In genomic region chr10:91071768-91072167, GRCm38 (mm10) we compare ENCODE assay signal across 15 mouse cellular contexts. TPM values are rescaled to one million over a fixed set of nuclear protein-coding genes. Genes with fewer than 3 reads are reported as not detected.
A peak's percentile ranks its signal among the peaks of the same experiment; 100 is the strongest.
DNase-seq lines count a peak whose midpoint lies in the region; ATAC-seq and TF ChIP-seq lines count a peak whose summit lies in the region.
"Had no signal": no experiment of that assay in that cellular context is flagged by ENCODE, and none has a peak within 500 bp of the region (broad histone marks: within the 10 kb centered on the region; RNA-seq: fewer than 3 reads in every experiment).

No protein-coding gene starts in this region.

- WGBS in kidney, postnatal 0 days: 50% methylated on average over 1 of the region's 1 CpGs

- no peaks in the 10 kb centered on the region for H3K4me1 ChIP-seq in kidney, postnatal 0 days (replicated peaks; ENCODE audit: insufficient read depth, low read length)
- H3K4me1 ChIP-seq: forebrain, embryonic 12.5 days; hindbrain, embryonic 12.5 days; neural tube, embryonic 12.5 days had no signal

- H3K4me2 ChIP-seq in kidney, postnatal 0 days (ENCODE audit: low read length): no peak overlapping the region
- H3K4me2 ChIP-seq: forebrain, embryonic 12.5 days; hindbrain, embryonic 12.5 days; limb, embryonic 15.5 days; neural tube, embryonic 12.5 days had no signal

- intact Hi-C loops in left cerebral cortex, postnatal 25 days (cut with DNase I): loop anchor here (2.0 to 5.0 kb wide), 2 partner anchors 71 to 166 kb away; no protein-coding TSS in a partner anchor

- H3K9me3 ChIP-seq in kidney, postnatal 0 days (replicated peaks; ENCODE audit: low read length): no peaks in the 10 kb centered on the region
- H3K9me3 ChIP-seq: forebrain, embryonic 12.5 days; hindbrain, embryonic 12.5 days; limb, embryonic 15.5 days; neural tube, embryonic 12.5 days had no signal

- DNase-seq in kidney, postnatal 0 days (ENCODE audit: low spot score): peak; percentile 74
- no peak for DNase-seq in kidney, adult 9 months
- peak; percentile 72 for DNase-seq in CD4-positive, CD25-positive, alpha-beta regulatory T cell, adult 2 months (ENCODE audit: low read depth, low spot score)
- DNase-seq in T-cell, adult 2 months (ENCODE audit: low spot score): peak; percentile 7
- no peak for DNase-seq in layer of hippocampus, adult 9-10 months (ENCODE audit: low spot score)
- DNase-seq in left cerebral cortex, postnatal 25 days (ENCODE audit: low spot score in 2 of 2): no peak
- DNase-seq in cerebellum, postnatal 14 days: no peak
- DNase-seq: cerebellum, postnatal 36 days; right cerebral cortex, postnatal 25 days had no signal

- ATAC-seq in kidney, postnatal 0 days (replicated peaks; ENCODE audit: low FRiP score, low read depth): no peak
- peak; percentile 79 for ATAC-seq in megakaryocyte progenitor cell, adult 5-6 weeks (replicated peaks; ENCODE audit: poor library complexity)

- TF ChIP-seq CTCF in kidney, postnatal 0 days (IDR thresholded peaks at IDR 0.05; ENCODE audit: low read depth): peak; percentile 66

- H3K27me3 ChIP-seq in kidney, postnatal 0 days (ENCODE audit: insufficient read depth, low read length): no peaks in the 10 kb centered on the region
- H3K27me3 ChIP-seq: forebrain, embryonic 12.5 days; hindbrain, embryonic 12.5 days; limb, embryonic 15.5 days; neural tube, embryonic 12.5 days had no signal

- no peak overlapping the region for H3K9ac ChIP-seq in kidney, postnatal 0 days (ENCODE audit: low read depth, low read length)
- H3K9ac ChIP-seq: forebrain, embryonic 12.5 days; hindbrain, embryonic 12.5 days; limb, embryonic 15.5 days; neural tube, embryonic 12.5 days had no signal

- H3K36me3 ChIP-seq in kidney, postnatal 0 days (ENCODE audit: insufficient read depth, low read length): peaks cover 29% of the 10 kb centered on the region; the same call in 1 of the 2 replicates

- H3K27ac ChIP-seq in kidney, postnatal 0 days: no peak overlapping the region
- H3K27ac ChIP-seq: forebrain, embryonic 12.5 days; hindbrain, embryonic 12.5 days; limb, embryonic 15.5 days; macrophage; neural tube, embryonic 12.5 days had no signal

- no peak overlapping the region for H3K4me3 ChIP-seq in kidney, postnatal 0 days (replicated peaks; ENCODE audit: low read depth, low read length)
- H3K4me3 ChIP-seq: forebrain, embryonic 12.5 days; hindbrain, embryonic 12.5 days; limb, embryonic 15.5 days; neural tube, embryonic 12.5 days had no signal

RNA-seq across cellular contexts. Expression of gene Apaf1, which starts 10.8 kb away (rescaled TPM):
- 14.1 and 16.6 TPM in 2 replicates for polyA plus RNA-seq in kidney, postnatal 0 days (2015; fragmentation: Nextera tagmentation; extraction: Ambion mirVana)
- total RNA-seq in megakaryocyte progenitor cell, adult 5-6 weeks (2015): 68.3 and 71.6 TPM in 2 replicates
- 35.0 and 40.7 TPM in 2 replicates for total RNA-seq in megakaryocyte progenitor cell, adult 5-6 weeks (2017)
- 10 to 100 TPM; 11.3 to 15.4 TPM for total RNA-seq in left cerebral cortex, postnatal 25 days (2021)

RNA-seq across cellular contexts. Expression of gene Ikbip, which starts 11.0 kb away (rescaled TPM):
- 48.1 and 50.3 TPM in 2 replicates for polyA plus RNA-seq in kidney, postnatal 0 days (2015; fragmentation: Nextera tagmentation; extraction: Ambion mirVana)
- total RNA-seq in megakaryocyte progenitor cell, adult 5-6 weeks (2015): 17.1 TPM in 2 replicates
- total RNA-seq in megakaryocyte progenitor cell, adult 5-6 weeks (2017): 23.1 and 26.9 TPM in 2 replicates
- total RNA-seq in left cerebral cortex, postnatal 25 days (2021): 10 to 100 TPM; 12.2 to 15.3 TPM

RNA-seq across cellular contexts. Expression of gene Slc25a3, which starts 52.1 kb away (rescaled TPM):
- 894 and 974 TPM in 2 replicates for polyA plus RNA-seq in kidney, postnatal 0 days (2015; fragmentation: Nextera tagmentation; extraction: Ambion mirVana)
- 664 and 680 TPM in 2 replicates for total RNA-seq in megakaryocyte progenitor cell, adult 5-6 weeks (2015)
- 231 and 244 TPM in 2 replicates for total RNA-seq in megakaryocyte progenitor cell, adult 5-6 weeks (2017)
- total RNA-seq in left cerebral cortex, postnatal 25 days (2021): 100 to 1,000 TPM; 546 TPM

Comparison
In these comparisons a context has a peak if more than half of its experiments do, and no peak if none do; other contexts are left out.
1. DNase-seq: peak in kidney, postnatal 0 days (single experiment), CD4-positive, CD25-positive, alpha-beta regulatory T cell, adult 2 months (single experiment) and T-cell, adult 2 months (single experiment); none in kidney, adult 9 months (single experiment), layer of hippocampus, adult 9-10 months (single experiment), left cerebral cortex, postnatal 25 days (0 of 2) and cerebellum, postnatal 14 days (0 of 2).